19 mouse cellular contexts compared by ENCODE assay signal in genomic region chr16:21156261-21156660, GRCm38 (mm10). TPM values are rescaled to one million over a fixed set of nuclear protein-coding genes. Genes with fewer than 3 reads are reported as not detected.
DNase-seq lines count a peak whose midpoint lies in the region; ATAC-seq and TF ChIP-seq lines count a peak whose summit lies in the region.
"Not testable (repeated sequence)": the region's sequence is repeated elsewhere in the genome, so short reads cannot be mapped to it uniquely, and the experiment has no call there.
"Had no signal": no experiment of that assay in that cellular context is flagged by ENCODE, and none has a peak within 500 bp of the region (broad histone marks: within the 10 kb centered on the region; RNA-seq: fewer than 3 reads in every experiment).

No protein-coding gene starts in this region.

- DNase-seq in ES-CJ7 (ENCODE audit: low read depth, low spot score), result peak; percentile 72
- DNase-seq in R1 (ENCODE audit: low read depth, low spot score), result peak; percentile 70
- DNase-seq in kidney, postnatal 14 days, result peak; percentile 2

- not testable (repeated sequence) for H3K4me3 ChIP-seq in ES-Bruce4 (ENCODE audit: low read depth, low read length)

- peak; percentile 33; the same call in 1 of the 2 replicates for TF ChIP-seq EP300 in ES-Bruce4 (IDR thresholded peaks at IDR 0.05; ENCODE audit: insufficient read depth, low read depth, low read length)

- TF ChIP-seq CTCF in ES-Bruce4 (IDR thresholded peaks at IDR 0.05; ENCODE audit: low read depth, low read length), result not testable (repeated sequence)

- H3K4me1 ChIP-seq in ES-Bruce4 (ENCODE audit: control insufficient read depth, insufficient read depth, low read length), result not testable (repeated sequence)

- H3K27ac ChIP-seq in ES-Bruce4 (ENCODE audit: insufficient read depth, low read length), result not testable (repeated sequence)

- ATAC-seq in megakaryocyte, adult 5-6 weeks (ENCODE audit: poor library complexity, severe bottlenecking), result peak; percentile 80

- not testable (repeated sequence) for H3K27me3 ChIP-seq in ES-Bruce4 (ENCODE audit: control insufficient read depth, insufficient read depth, low read length, poor library complexity, severe bottlenecking)

- not testable (repeated sequence) for TF ChIP-seq POLR2A in ES-Bruce4 (IDR thresholded peaks at IDR 0.05; ENCODE audit: insufficient read depth, low read length)

- not testable (repeated sequence) for H3K9ac ChIP-seq in ES-Bruce4 (ENCODE audit: low read depth, poor library complexity, severe bottlenecking)

- not testable (repeated sequence) for H3K36me3 ChIP-seq in ES-Bruce4 (ENCODE audit: control insufficient read depth, insufficient read depth, low read length, poor library complexity, severe bottlenecking)

- not testable (repeated sequence) for H3K9me3 ChIP-seq in ES-Bruce4 (replicated peaks; ENCODE audit: control insufficient read depth, insufficient read depth, low read length, poor library complexity, severe bottlenecking)

RNA-seq across cellular contexts. Expression of gene Teddm3, which starts 2.5 kb away (rescaled TPM):
- polyA plus RNA-seq in ES-Bruce4 (2011; ENCODE audit: insufficient read depth, insufficient read length, low read depth, missing spikeins), result not detected in 2 replicates
- total RNA-seq in megakaryocyte, adult 5-6 weeks (2015), result not detected in 2 replicates
- total RNA-seq in megakaryocyte, adult 5-6 weeks (2017), result not detected in 2 replicates
- total RNA-seq: adrenal gland, adult 2 months; adrenal gland, postnatal 10 days; adrenal gland, postnatal 14 days; adrenal gland, postnatal 25 days; adrenal gland, postnatal 36 days; adrenal gland, postnatal 4 days; CH12.LX; MEL had no signal
- polyA plus RNA-seq: C2C12; cerebellum, adult 2 months; G1E; Patski had no signal

RNA-seq across cellular contexts. Expression of gene Ephb3, which starts 48.3 kb away (rescaled TPM):
- 24.8 and 26.3 TPM in 2 replicates for polyA plus RNA-seq in ES-Bruce4 (2011; ENCODE audit: insufficient read depth, insufficient read length, low read depth, missing spikeins)
- total RNA-seq in megakaryocyte, adult 5-6 weeks (2015), result not detected in 2 replicates
- 0.16 TPM in 1 of 2 replicates, not detected in the other for total RNA-seq in megakaryocyte, adult 5-6 weeks (2017)
- total RNA-seq: CH12.LX had no signal
- polyA plus RNA-seq: activated CD4-positive, CD25-positive, alpha-beta regulatory T cell, adult 4 months; CD4-positive, CD25-positive, alpha-beta regulatory T cell, adult 4 months; G1E had no signal

Comparison
In these comparisons a context has a peak if more than half of its experiments do, and no peak if none do; other contexts are left out.
1. DNase-seq: peak in every context shown above with its lines; median percentile 72 in ES-CJ7; 70 in R1; 2 in kidney, postnatal 14 days.